Mouse (Mus musculus) C2C12 (cell line): ENCODE results near the gene Nkd1. TPM values are rescaled to one million over a fixed set of nuclear protein-coding genes. Genes with fewer than 3 reads are reported as not detected.

Source experiments
- H3K27me3 ChIP-seq: one replicate; pipeline ENCODE4 v1.6.1; 2011; ENCODE audit not compliant: control insufficient read depth, insufficient read depth, insufficient read length
- H3K36me3 ChIP-seq: one replicate; pipeline ENCODE4 v1.6.1; 2011; ENCODE audit not compliant: control insufficient read depth, insufficient read depth
- H3K4me3 ChIP-seq: one replicate; pipeline ENCODE4 v1.5.1; 2011; ENCODE audit warnings: mild to moderate bottlenecking, control low read depth; ENCODE audit not compliant: poor library complexity, insufficient read depth, severe bottlenecking
- H3K79me2 ChIP-seq: one replicate; pipeline ENCODE4 v1.6.1; 2011; ENCODE audit not compliant: control insufficient read depth, insufficient read depth
- H3K79me3 ChIP-seq: one replicate; pipeline ENCODE4 v1.6.1; 2011; ENCODE audit warnings: low read depth, control low read depth
- H3ac ChIP-seq: one replicate; pipeline ENCODE3; 2011; ENCODE audit warnings: low read depth; ENCODE audit not compliant: control insufficient read depth, insufficient read length
- CEBPB ChIP-seq: IDR thresholded peaks from one replicate; pipeline ENCODE4 v1.6.1; 2011; ENCODE audit warnings: low read depth, mild to moderate bottlenecking, control low read depth, moderate library complexity
- CTCF ChIP-seq: IDR thresholded peaks from one replicate; pipeline ENCODE4 v1.5.1; 2011; ENCODE audit not compliant: control insufficient read depth, insufficient read depth, insufficient read length
- FOSL1 ChIP-seq: IDR thresholded peaks from one replicate; pipeline ENCODE4 v1.8.0; 2011; ENCODE audit warnings: mild to moderate bottlenecking, low read length; ENCODE audit not compliant: poor library complexity, insufficient read depth, severe bottlenecking
- MAX ChIP-seq: IDR thresholded peaks from one replicate; pipeline ENCODE4 v1.6.1; 2011; ENCODE audit warnings: mild to moderate bottlenecking, control low read depth
- MYOD1 ChIP-seq: IDR thresholded peaks from one replicate; pipeline ENCODE4 v1.6.1; 2011; ENCODE audit warnings: low read depth; ENCODE audit not compliant: control insufficient read depth, insufficient read length
- MYOG ChIP-seq: IDR thresholded peaks from one replicate; pipeline ENCODE4 v1.6.1; 2011; ENCODE audit not compliant: control insufficient read depth, insufficient read length; ENCODE audit errors: extremely low read depth
- USF1 ChIP-seq: IDR thresholded peaks from one replicate; pipeline ENCODE4 v1.6.1; 2011; ENCODE audit warnings: low read depth, mild to moderate bottlenecking, control low read depth, moderate library complexity
- polyA plus RNA-seq: library from polyadenylated mRNA; unstranded; fragments of >200 nt; fragmentation: generic; extraction: Trizol; gene quantifications from one replicate; pipeline ENCODE4 v1.2.1, GENCODE M21; 2012; ENCODE audit warnings: missing spikeins

Nkd1 gene
- polyA plus RNA-seq, 1 experiment: not detected

GRCm38 (mm10) chr8:88590226-88590625, 69.1 kb downstream of the Nkd1 start:
- no peaks in the 10 kb centered on the region for H3K79me2 ChIP-seq
- no peaks in the 10 kb centered on the region for H3K79me3 ChIP-seq
- H3K36me3 ChIP-seq: no peaks in the 10 kb centered on the region
- no peak overlapping the region for H3ac ChIP-seq
- TF ChIP-seq CEBPB (no peak), MYOD1 (no peak)
- H3K27me3 ChIP-seq: peaks cover 61% of the 10 kb centered on the region
- H3K4me3 ChIP-seq: no peak overlapping the region

DNA sequence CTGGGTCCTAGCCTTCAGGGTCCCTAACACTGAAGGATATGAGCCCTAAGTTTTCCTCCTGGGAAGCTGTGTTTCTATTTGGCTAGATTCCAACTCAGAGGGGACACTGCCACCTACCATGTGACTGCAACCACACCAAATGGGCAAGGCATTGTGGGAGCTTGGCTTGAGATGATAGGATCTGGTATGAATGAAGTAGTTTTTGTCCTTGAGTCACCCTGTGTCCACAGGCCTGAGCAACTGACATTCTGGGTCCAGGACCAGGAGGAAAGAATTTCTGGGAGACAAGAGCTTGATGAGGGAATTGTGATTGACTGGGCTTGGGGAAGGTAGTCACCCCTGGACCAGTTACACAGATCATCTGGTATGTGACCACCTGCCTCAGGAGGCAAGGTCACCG, 72.8 kb downstream of the Nkd1 start:
- H3K36me3 ChIP-seq: no peaks in the 10 kb centered on the region
- TF ChIP-seq FOSL1 (no peak), CTCF (no peak), MAX (no peak), USF1 (no peak), MYOD1 (no peak), CEBPB (no peak), MYOG (no peak)
- H3K79me2 ChIP-seq: no peaks in the 10 kb centered on the region
- H3K4me3 ChIP-seq: no peak overlapping the region
- H3ac ChIP-seq: no peak overlapping the region
- no peaks in the 10 kb centered on the region for H3K79me3 ChIP-seq
- H3K27me3 ChIP-seq: peaks cover 64% of the 10 kb centered on the region

GRCm38 (mm10) chr8:88596042-88596441, 74.9 kb downstream of the Nkd1 start:
- Histone ChIP-seq H3K27me3 (peaks cover 52% of the 10 kb centered on the region), H3ac (no peak overlapping the region), H3K79me3 (no peaks in the 10 kb centered on the region), H3K36me3 (no peaks in the 10 kb centered on the region), H3K79me2 (no peaks in the 10 kb centered on the region), H3K4me3 (no peak overlapping the region)
- no peak for TF ChIP-seq CEBPB
- TF ChIP-seq FOSL1: no peak
- TF ChIP-seq MAX: no peak
- TF ChIP-seq USF1: no peak
- TF ChIP-seq MYOG: no peak

DNA sequence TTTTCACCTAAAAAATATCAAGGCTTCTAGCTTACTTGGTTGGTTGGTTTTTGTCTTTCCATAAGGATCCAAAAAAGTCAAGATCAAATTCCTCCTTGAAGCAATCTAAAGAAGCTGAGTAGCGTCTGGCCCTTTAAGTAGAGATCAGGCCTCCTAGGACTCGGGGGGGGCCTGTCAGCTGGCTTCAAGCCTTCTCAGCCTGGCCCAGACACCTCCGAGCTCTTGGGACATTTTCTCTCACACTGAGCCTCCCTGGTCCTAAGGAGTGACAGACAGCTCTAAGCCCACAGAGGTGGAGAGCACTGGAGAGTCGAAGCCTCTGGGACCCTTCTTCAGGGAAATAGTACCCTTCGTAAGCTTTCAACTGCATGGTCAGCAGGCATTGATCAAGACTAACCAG, 77.4 kb downstream of the Nkd1 start:
- Histone ChIP-seq H3K36me3 (no peaks in the 10 kb centered on the region), H3K4me3 (no peak overlapping the region), H3K27me3 (peaks cover 41% of the 10 kb centered on the region), H3ac (no peak overlapping the region), H3K79me3 (no peaks in the 10 kb centered on the region), H3K79me2 (no peaks in the 10 kb centered on the region)
- TF ChIP-seq CEBPB: no peak
- no peak for TF ChIP-seq MYOD1
- no peak for TF ChIP-seq MAX
- TF ChIP-seq USF1: no peak

DNA sequence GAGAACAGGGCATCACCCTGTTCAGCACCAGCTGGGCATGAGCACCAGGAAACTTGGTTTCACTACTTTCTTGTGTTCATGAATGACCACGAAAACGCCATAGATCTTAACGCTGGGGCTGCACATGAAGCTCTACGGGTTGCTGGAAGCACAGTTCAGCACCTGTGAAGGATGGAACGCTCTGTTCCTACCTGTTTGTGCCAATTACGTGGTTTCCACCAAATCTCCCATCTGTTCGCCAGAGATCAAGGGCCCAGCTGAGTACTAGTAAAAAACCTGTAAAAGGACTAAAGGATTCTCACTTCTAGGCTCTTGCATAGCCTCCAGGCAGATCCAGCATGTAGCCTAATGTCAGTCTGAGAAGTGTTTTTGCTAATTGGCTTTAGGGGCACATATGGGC, 78.3 kb downstream of the Nkd1 start:
- Histone ChIP-seq H3K27me3 (peaks cover 40% of the 10 kb centered on the region), H3K36me3 (no peaks in the 10 kb centered on the region), H3ac (no peak overlapping the region), H3K79me2 (no peaks in the 10 kb centered on the region), H3K4me3 (no peak overlapping the region), H3K79me3 (no peaks in the 10 kb centered on the region)
- TF ChIP-seq MAX: no peak
- no peak for TF ChIP-seq USF1
- no peak for TF ChIP-seq FOSL1
- no peak for TF ChIP-seq MYOG
- no peak for TF ChIP-seq CTCF

DNA sequence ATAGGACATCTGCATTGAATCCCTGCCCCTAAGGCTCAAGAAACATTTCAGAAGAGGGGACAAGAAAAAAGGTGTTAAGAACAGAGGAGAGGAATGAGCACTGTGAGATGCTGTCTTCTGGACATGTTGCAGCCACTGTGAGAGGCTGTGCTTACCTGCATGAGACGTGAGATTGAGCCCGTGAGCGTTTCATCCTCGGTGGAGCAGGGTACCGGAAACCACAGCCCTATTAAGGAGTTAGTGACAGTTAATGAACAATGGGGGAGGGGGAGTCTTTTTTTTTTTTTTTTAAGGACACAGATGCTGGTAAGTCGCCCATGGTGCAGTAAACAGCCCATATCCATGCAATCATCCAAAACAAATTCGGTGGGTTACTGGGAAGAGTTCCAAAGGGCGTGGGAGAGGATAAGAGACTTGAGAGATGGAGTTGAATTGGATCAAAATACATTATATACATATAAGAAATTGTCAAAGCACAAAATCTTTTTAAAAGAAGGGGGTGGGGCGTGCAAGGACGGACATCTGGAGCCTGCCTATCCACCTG, 82.4 kb downstream of the Nkd1 start:
- H3K79me2 ChIP-seq: no peaks in the 10 kb centered on the region
- H3K79me3 ChIP-seq: no peaks in the 10 kb centered on the region
- TF ChIP-seq CEBPB: no peak
- no peak for TF ChIP-seq USF1
- peaks cover 11% of the 10 kb centered on the region for H3K27me3 ChIP-seq
- no peak overlapping the region for H3ac ChIP-seq
- no peak overlapping the region for H3K4me3 ChIP-seq
- no peaks in the 10 kb centered on the region for H3K36me3 ChIP-seq
